Mouse (Mus musculus): ENCODE results near the gene Rgs7. TPM values are rescaled to one million over a fixed set of nuclear protein-coding genes. Genes with fewer than 3 reads are reported as not detected.

Rgs7 gene
- polyA plus RNA-seq, 1 experiment from 2014 or later, result 1.9 TPM

DNA sequence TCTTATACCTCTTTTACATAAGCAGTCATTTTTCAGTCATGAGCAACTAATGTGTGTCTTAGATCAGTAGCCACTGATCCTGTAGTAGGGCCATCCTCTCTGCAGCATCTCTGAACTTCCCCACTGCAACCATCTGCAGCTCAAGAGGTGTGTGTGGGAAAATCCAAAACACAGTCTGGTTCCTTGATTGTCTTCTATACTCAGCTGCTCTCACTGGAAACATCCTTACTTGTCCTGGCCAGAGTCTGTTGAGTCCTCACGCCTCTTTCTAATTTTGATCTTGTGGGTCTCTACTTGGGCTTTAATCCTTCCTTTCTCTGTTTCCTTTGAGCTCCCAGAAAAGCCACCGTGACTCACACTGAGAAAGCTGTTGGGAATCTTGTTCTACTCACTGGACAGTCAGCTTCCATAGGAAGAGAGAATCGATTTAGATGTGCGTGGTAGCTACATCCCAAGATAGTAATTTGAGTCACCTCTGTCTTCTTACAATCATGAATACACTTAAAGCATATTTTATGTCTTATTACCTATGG lies 422.5 kb downstream of the Rgs7 start:
- Histone ChIP-seq H3K36me3 (ENCODE audit: control insufficient read depth, insufficient read depth, low read length) (no peaks in the 10 kb centered on the region), H3K4me2 (ENCODE audit: low read depth, low read length) (no peak overlapping the region), H3K9ac (ENCODE audit: low read length) (no peak overlapping the region)

DNA sequence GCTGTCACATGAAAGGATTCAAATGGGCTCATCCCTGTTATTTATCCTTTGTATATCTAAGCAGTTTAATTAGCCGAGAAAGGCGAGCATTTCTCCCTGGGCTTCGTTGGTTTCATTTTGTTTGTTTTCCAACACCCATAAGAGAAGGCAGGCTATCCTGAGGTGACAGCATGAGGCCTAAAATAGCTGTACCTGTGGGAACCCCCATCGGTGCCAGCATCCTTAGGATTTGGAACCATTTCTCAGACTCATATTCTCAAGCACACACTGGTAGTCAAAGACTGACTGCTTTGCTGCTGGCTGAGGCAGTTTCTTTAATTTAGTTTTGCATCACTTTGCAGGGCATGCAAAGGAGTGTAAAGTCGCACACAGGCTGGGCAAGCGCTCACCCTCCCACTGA lies 443.2 kb downstream of the Rgs7 start:
- no peak for ATAC-seq (ENCODE audit: insufficient read depth, low FRiP score)
- 89% methylated on average over 6 of the region's 6 CpGs for WGBS

More for the DNA sequence above, 422.5 kb downstream of the Rgs7 start:
- 80% methylated on average over 4 of the region's 4 CpGs for WGBS
- Histone ChIP-seq H3K4me3 (replicated peaks; ENCODE audit: low read length) (no peak overlapping the region), H3K4me1 (ENCODE audit: control insufficient read depth, insufficient read depth, low read length) (no peaks in the 10 kb centered on the region), H3K9me3 (replicated peaks; ENCODE audit: control insufficient read depth, low read length) (no peaks in the 10 kb centered on the region), H3K27ac (ENCODE audit: low read length) (no peak overlapping the region), H3K27me3 (ENCODE audit: control insufficient read depth, insufficient read depth, low read length) (no peaks in the 10 kb centered on the region)
- no peak for ATAC-seq (ENCODE audit: insufficient read depth, low FRiP score)

DNA sequence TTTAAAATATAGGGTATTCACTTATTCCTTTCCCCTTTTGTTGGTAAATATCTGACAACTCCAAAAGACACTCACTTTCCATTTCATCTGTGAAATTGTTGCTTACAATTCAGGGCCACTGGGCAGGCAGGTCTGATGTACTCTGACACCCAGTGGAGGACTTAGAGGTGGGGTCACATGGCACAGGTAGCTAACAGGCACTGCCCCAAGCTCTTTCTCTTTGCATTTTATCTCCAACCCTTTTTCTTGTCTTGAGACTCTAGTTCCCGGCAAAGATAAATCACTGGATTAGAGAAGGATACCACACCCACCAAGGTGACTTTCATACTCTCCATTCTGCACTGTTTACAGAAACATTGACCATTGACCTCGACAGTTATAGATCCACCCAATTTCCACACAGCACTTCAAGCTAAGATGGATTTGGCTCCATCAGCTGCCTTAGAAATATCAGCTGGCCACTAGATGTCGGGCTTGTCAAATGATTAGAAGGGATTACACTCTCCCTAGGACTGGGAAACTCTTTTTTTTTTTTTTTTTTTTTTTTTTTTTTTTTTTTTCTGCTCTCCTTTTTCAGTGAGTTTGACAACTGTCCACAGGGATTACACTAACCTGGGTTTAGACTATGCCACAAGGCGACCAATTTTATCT lies 451.0 kb downstream of the Rgs7 start:
- H3K4me1 ChIP-seq (ENCODE audit: control insufficient read depth, insufficient read depth, low read length), result no peaks in the 10 kb centered on the region
- WGBS, result 30% methylated on average over 4 of the region's 4 CpGs

More for the DNA sequence above, 443.2 kb downstream of the Rgs7 start:
- Histone ChIP-seq H3K4me2 (ENCODE audit: low read depth, low read length) (no peak overlapping the region), H3K27ac (ENCODE audit: low read length) (no peak overlapping the region), H3K27me3 (ENCODE audit: control insufficient read depth, insufficient read depth, low read length) (no peaks in the 10 kb centered on the region), H3K9ac (ENCODE audit: low read length) (no peak overlapping the region), H3K9me3 (replicated peaks; ENCODE audit: control insufficient read depth, low read length) (no peaks in the 10 kb centered on the region), H3K36me3 (ENCODE audit: control insufficient read depth, insufficient read depth, low read length) (no peaks in the 10 kb centered on the region), H3K4me3 (replicated peaks; ENCODE audit: low read length) (no peak overlapping the region), H3K4me1 (ENCODE audit: control insufficient read depth, insufficient read depth, low read length) (no peaks in the 10 kb centered on the region)

DNA sequence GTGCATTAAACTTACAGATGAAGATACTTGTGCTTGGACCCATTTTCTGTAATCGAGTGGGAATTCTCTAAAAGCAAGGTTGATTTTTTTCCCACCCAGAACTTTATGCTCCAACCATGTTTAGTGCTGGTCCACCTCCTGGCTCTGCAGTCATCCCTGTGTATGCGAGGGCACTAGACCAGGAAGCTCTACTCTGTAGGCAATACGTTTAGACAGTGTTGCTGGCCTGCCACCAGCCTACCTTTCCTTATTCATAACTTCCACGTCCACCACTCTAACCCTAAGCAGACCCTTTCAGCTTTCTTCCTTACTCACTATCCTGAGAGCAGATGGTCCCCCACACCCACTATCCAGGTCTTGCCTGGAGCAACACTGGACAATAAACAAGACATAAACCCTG lies 452.3 kb downstream of the Rgs7 start:
- no peak overlapping the region for H3K4me2 ChIP-seq (ENCODE audit: low read depth, low read length)
- H3K27me3 ChIP-seq (ENCODE audit: control insufficient read depth, insufficient read depth, low read length), result no peaks in the 10 kb centered on the region
- H3K36me3 ChIP-seq (ENCODE audit: control insufficient read depth, insufficient read depth, low read length), result no peaks in the 10 kb centered on the region
- H3K4me3 ChIP-seq (replicated peaks; ENCODE audit: low read length), result no peak overlapping the region
- no peak overlapping the region for H3K27ac ChIP-seq (ENCODE audit: low read length)
- no peak for ATAC-seq (ENCODE audit: insufficient read depth, low FRiP score)
- no peak overlapping the region for H3K9ac ChIP-seq (ENCODE audit: low read length)
- WGBS, result 88% methylated on average over 4 of the region's 4 CpGs
- H3K4me1 ChIP-seq (ENCODE audit: control insufficient read depth, insufficient read depth, low read length), result no peaks in the 10 kb centered on the region
- no peaks in the 10 kb centered on the region for H3K9me3 ChIP-seq (replicated peaks; ENCODE audit: control insufficient read depth, low read length)

More for the DNA sequence above, 451.0 kb downstream of the Rgs7 start:
- Histone ChIP-seq H3K4me3 (replicated peaks; ENCODE audit: low read length) (no peak overlapping the region), H3K9ac (ENCODE audit: low read length) (no peak overlapping the region), H3K36me3 (ENCODE audit: control insufficient read depth, insufficient read depth, low read length) (no peaks in the 10 kb centered on the region), H3K27ac (ENCODE audit: low read length) (no peak overlapping the region), H3K4me2 (ENCODE audit: low read depth, low read length) (no peak overlapping the region), H3K27me3 (ENCODE audit: control insufficient read depth, insufficient read depth, low read length) (no peaks in the 10 kb centered on the region), H3K9me3 (replicated peaks; ENCODE audit: control insufficient read depth, low read length) (no peaks in the 10 kb centered on the region)
- peak; percentile 50; the same call in 1 of the 2 replicates for ATAC-seq (ENCODE audit: insufficient read depth, low FRiP score)

DNA sequence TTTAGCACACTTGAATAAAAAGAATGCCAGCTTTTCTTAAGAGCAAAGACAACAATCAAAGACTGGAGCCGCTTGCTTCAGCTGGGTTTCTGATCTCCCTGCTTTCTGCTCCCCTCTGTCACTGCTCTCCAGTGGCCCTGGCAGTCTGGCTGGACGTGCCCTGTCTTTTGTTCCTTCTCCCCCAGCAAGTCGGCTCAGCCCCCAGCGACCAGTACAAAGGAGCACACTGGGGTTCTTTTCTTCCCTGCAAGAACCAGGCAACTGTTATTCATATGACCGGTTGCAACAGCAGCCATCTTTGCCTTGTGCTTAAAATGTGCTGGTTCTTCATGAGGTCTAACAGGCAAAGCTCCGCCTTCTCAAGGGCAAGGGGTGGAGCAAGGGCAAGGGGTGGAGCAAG lies 452.7 kb downstream of the Rgs7 start:
- Histone ChIP-seq H3K4me1 (ENCODE audit: control insufficient read depth, insufficient read depth, low read length) (no peaks in the 10 kb centered on the region), H3K4me3 (replicated peaks; ENCODE audit: low read length) (no peak overlapping the region), H3K27me3 (ENCODE audit: control insufficient read depth, insufficient read depth, low read length) (no peaks in the 10 kb centered on the region), H3K36me3 (ENCODE audit: control insufficient read depth, insufficient read depth, low read length) (no peaks in the 10 kb centered on the region), H3K27ac (ENCODE audit: low read length) (no peak overlapping the region), H3K4me2 (ENCODE audit: low read depth, low read length) (no peak overlapping the region), H3K9me3 (replicated peaks; ENCODE audit: control insufficient read depth, low read length) (no peaks in the 10 kb centered on the region), H3K9ac (ENCODE audit: low read length) (no peak overlapping the region)
- ATAC-seq (ENCODE audit: insufficient read depth, low FRiP score), result no peak
- WGBS, result 57% methylated on average over 6 of the region's 6 CpGs

DNA sequence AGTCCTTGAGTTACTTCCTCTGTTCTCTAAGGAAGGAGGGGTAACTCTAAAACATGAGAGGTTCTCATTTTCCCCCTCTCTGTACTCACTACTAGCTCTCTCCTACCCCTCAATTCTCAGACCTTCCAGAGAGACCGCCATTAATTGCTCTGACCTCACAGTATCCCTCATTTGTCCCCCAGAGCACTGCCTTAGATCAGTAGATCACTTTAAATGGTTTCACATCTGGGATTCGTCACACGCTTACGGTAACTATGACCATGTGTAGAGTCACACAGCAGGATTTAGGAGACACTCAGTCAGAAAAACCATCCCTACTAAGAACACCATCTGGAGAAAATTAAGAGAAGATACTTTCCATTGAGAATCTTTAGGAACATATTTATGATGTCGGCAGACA lies 456.8 kb downstream of the Rgs7 start:
- H3K4me2 ChIP-seq (ENCODE audit: low read depth, low read length), result no peak overlapping the region
- no peaks in the 10 kb centered on the region for H3K9me3 ChIP-seq (replicated peaks; ENCODE audit: control insufficient read depth, low read length)
- ATAC-seq (ENCODE audit: insufficient read depth, low FRiP score), result no peak
- H3K27ac ChIP-seq (ENCODE audit: low read length), result no peak overlapping the region
- H3K27me3 ChIP-seq (ENCODE audit: control insufficient read depth, insufficient read depth, low read length), result no peaks in the 10 kb centered on the region
- no peaks in the 10 kb centered on the region for H3K36me3 ChIP-seq (ENCODE audit: control insufficient read depth, insufficient read depth, low read length)
- H3K4me1 ChIP-seq (ENCODE audit: control insufficient read depth, insufficient read depth, low read length), result no peaks in the 10 kb centered on the region
- no peak overlapping the region for H3K4me3 ChIP-seq (replicated peaks; ENCODE audit: low read length)
- 69% methylated on average over 5 of the region's 5 CpGs for WGBS
- H3K9ac ChIP-seq (ENCODE audit: low read length), result no peak overlapping the region

DNA sequence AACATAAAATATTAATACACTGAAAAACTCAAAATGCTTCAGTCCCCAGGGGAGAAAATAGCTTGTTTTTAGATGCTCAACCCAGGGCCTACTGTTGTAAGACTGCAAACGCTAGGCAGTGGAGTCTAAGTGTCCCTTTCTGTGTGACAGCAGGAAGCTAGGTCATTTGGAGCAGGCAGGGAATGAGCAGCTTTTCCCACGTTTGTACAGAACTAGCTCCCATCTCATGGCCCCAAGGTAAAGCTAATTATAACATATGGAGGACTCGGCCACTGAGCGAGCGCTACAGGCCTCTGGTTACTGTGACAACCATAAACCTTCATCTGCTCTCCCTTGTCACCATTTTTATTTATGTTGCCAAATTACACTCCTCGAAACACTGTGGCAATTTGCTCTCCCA lies 460.3 kb downstream of the Rgs7 start:
- ATAC-seq (ENCODE audit: insufficient read depth, low FRiP score), result no peak
- H3K9ac ChIP-seq (ENCODE audit: low read length), result no peak overlapping the region
- H3K36me3 ChIP-seq (ENCODE audit: control insufficient read depth, insufficient read depth, low read length), result no peaks in the 10 kb centered on the region
- H3K4me3 ChIP-seq (replicated peaks; ENCODE audit: low read length), result no peak overlapping the region
- H3K27me3 ChIP-seq (ENCODE audit: control insufficient read depth, insufficient read depth, low read length), result no peaks in the 10 kb centered on the region
- H3K9me3 ChIP-seq (replicated peaks; ENCODE audit: control insufficient read depth, low read length), result no peaks in the 10 kb centered on the region
- no peak overlapping the region for H3K27ac ChIP-seq (ENCODE audit: low read length)
- H3K4me1 ChIP-seq (ENCODE audit: control insufficient read depth, insufficient read depth, low read length), result no peaks in the 10 kb centered on the region; the same call in 1 of the 2 replicates
- 48% methylated on average over 6 of the region's 6 CpGs for WGBS
- no peak overlapping the region for H3K4me2 ChIP-seq (ENCODE audit: low read depth, low read length)

DNA sequence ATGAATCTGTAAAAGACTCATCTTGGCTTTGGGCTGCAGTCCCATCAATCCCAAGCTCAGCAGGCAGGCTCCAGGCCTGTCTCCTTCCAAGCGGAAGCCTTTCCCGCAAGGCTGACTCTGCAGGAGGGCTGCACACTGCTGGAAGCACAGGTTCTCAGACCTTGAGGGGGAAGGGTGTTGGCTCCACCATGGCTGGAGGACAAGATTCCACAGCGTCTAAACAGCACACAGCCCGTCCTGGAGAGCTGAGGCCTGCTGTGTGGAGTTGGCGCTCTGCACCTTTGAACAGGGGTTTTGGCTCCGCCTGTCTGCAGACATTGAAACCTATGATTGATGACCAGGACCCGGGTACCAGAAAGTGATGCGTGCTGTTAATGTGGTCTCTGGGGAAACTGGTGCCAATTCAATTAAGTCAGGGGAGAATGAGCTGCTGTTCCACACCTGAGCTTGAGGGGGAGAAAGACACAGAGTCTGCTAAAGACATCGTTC lies 463.5 kb downstream of the Rgs7 start:
- no peaks in the 10 kb centered on the region for H3K36me3 ChIP-seq (ENCODE audit: control insufficient read depth, insufficient read depth, low read length)
- no peak overlapping the region for H3K4me2 ChIP-seq (ENCODE audit: low read depth, low read length)
- WGBS, result 20% methylated on average over 9 of the region's 9 CpGs

DNA sequence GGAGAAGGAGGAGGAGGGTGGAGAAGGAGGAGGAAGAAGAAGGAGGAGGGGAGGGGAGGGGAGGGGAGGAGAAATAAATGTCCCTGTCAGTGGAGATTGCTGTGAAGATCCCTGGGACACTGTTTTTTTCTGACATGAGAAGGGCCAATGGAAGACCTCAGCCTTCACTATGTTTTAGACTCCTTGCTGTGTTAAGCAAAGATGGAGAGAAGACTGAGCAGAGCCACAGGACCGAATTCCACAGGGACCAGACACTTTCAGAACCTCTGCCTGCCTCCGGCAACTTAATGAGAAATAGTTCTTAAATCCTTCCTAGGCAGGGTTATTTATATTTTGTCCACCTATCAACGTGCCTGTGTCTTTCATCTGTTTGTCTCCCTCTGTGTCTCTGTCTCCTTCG lies 464.0 kb downstream of the Rgs7 start:
- Histone ChIP-seq H3K4me2 (ENCODE audit: low read depth, low read length) (no peak overlapping the region), H3K9ac (ENCODE audit: low read length) (no peak overlapping the region), H3K27me3 (ENCODE audit: control insufficient read depth, insufficient read depth, low read length) (no peaks in the 10 kb centered on the region), H3K9me3 (replicated peaks; ENCODE audit: control insufficient read depth, low read length) (no peaks in the 10 kb centered on the region), H3K4me3 (replicated peaks; ENCODE audit: low read length) (no peak overlapping the region), H3K27ac (ENCODE audit: low read length) (no peak overlapping the region), H3K36me3 (ENCODE audit: control insufficient read depth, insufficient read depth, low read length) (no peaks in the 10 kb centered on the region), H3K4me1 (ENCODE audit: control insufficient read depth, insufficient read depth, low read length) (no peaks in the 10 kb centered on the region; the same call in 1 of the 2 replicates)
- no peak; the same call in 1 of the 2 replicates for ATAC-seq (ENCODE audit: insufficient read depth, low FRiP score)
- 16% methylated on average over 4 of the region's 4 CpGs for WGBS

More for the DNA sequence above, 463.5 kb downstream of the Rgs7 start:
- no peak overlapping the region for H3K9ac ChIP-seq (ENCODE audit: low read length)
- H3K4me1 ChIP-seq (ENCODE audit: control insufficient read depth, insufficient read depth, low read length), result no peaks in the 10 kb centered on the region; the same call in 1 of the 2 replicates
- H3K9me3 ChIP-seq (replicated peaks; ENCODE audit: control insufficient read depth, low read length), result no peaks in the 10 kb centered on the region
- ATAC-seq (ENCODE audit: insufficient read depth, low FRiP score), result peak; percentile 77
- no peaks in the 10 kb centered on the region for H3K27me3 ChIP-seq (ENCODE audit: control insufficient read depth, insufficient read depth, low read length)
- no peak overlapping the region for H3K4me3 ChIP-seq (replicated peaks; ENCODE audit: low read length)
- no peak overlapping the region for H3K27ac ChIP-seq (ENCODE audit: low read length)
